Mouse (Mus musculus) MEL (cell line): Measurements from ENCODE around the gene Prkcg. TPM values are rescaled to one million over a fixed set of nuclear protein-coding genes. Genes with fewer than 3 reads are reported as not detected.

ENCODE experiments used
- DNase-seq: peaks from one replicate; pipeline ENCODE4 v3.0.0; 2011; ENCODE audit warnings: low read depth, low spot score
- H3K27ac ChIP-seq: 2 replicates; pipeline ENCODE4 v1.5.1; 2012; ENCODE audit warnings: low read depth, mild to moderate bottlenecking, control low read depth, low read length, moderate library complexity; ENCODE audit not compliant: control insufficient read depth
- H3K27me3 ChIP-seq, 2 experiments: fragments of 150-350 bp in 1 of 2; sonication (generic) in 1 of 2; 2 replicates each; pipeline ENCODE4 v1.6.1; 2012; ENCODE audit warnings: low read length in 2 of 2, mild to moderate bottlenecking in 2 of 2, improper control_type of control experiment in 1 of 2, moderate library complexity in 1 of 2; ENCODE audit not compliant: insufficient read depth in 2 of 2, control insufficient read depth in 1 of 2
- H3K36me3 ChIP-seq, 2 experiments: 2 replicates each; pipeline ENCODE4 v1.6.1; 2012 to 2014; ENCODE audit warnings: low read length in 2 of 2, improper control_type of control experiment in 1 of 2, inconsistent platforms in 1 of 2, mild to moderate bottlenecking in 1 of 2; ENCODE audit not compliant: insufficient read depth in 2 of 2, control insufficient read depth in 1 of 2
- H3K4me1 ChIP-seq, 2 experiments: fragments of 150-350 bp in 1 of 2; sonication (generic) in 1 of 2; 2 replicates each; pipeline ENCODE4 v1.6.1; 2012; ENCODE audit warnings: low read length in 2 of 2, improper control_type of control experiment in 1 of 2, mild to moderate bottlenecking in 1 of 2; ENCODE audit not compliant: insufficient read depth in 2 of 2, control insufficient read depth in 1 of 2
- H3K4me3 ChIP-seq, 2 experiments: fragments of 150-350 bp in 1 of 2; sonication (generic) in 1 of 2; 2 replicates each; pipeline ENCODE4 v1.5.1; 2012; ENCODE audit warnings: low read depth in 2 of 2, low read length in 2 of 2, mild to moderate bottlenecking in 2 of 2, moderate library complexity in 2 of 2, control low read depth in 1 of 2, improper control_type of control experiment in 1 of 2; ENCODE audit not compliant: control insufficient read depth in 1 of 2, insufficient read depth in 1 of 2
- H3K79me2 ChIP-seq: 2 replicates; pipeline ENCODE4 v1.6.1; 2012; ENCODE audit warnings: mild to moderate bottlenecking, low read length, moderate library complexity; ENCODE audit not compliant: control insufficient read depth, poor library complexity, insufficient read depth
- H3K9ac ChIP-seq: 2 replicates; pipeline ENCODE4 v1.6.1; 2012; ENCODE audit warnings: low read depth, mild to moderate bottlenecking, control low read depth, low read length, moderate library complexity; ENCODE audit not compliant: control insufficient read depth, poor library complexity, severe bottlenecking
- H3K9me3 ChIP-seq: fragments of 150-350 bp; sonication (generic); replicated peaks from 2 replicates; pipeline ENCODE4 v1.6.1; 2012; ENCODE audit warnings: mild to moderate bottlenecking, low read length, improper control_type of control experiment, moderate library complexity; ENCODE audit not compliant: insufficient read depth
- CTCF ChIP-seq, 3 experiments: IDR thresholded peaks in 2 of 3; conservative IDR thresholded peaks in 1 of 3; 2 replicates each; pipeline ENCODE4 v1.5.1; 2011 to 2012; ENCODE audit warnings: low read length in 3 of 3, low read depth in 2 of 3, mild to moderate bottlenecking in 2 of 3, improper control_type of control experiment in 1 of 3, inconsistent platforms in 1 of 3, mixed read lengths in 1 of 3, moderate library complexity in 1 of 3; ENCODE audit not compliant: control insufficient read depth in 1 of 3, insufficient read depth in 1 of 3, poor library complexity in 1 of 3, severe bottlenecking in 1 of 3
- E2F4 ChIP-seq: IDR thresholded peaks from 2 replicates; pipeline ENCODE4 v1.6.1; 2011; ENCODE audit warnings: low read depth, low read length, improper control_type of control experiment, borderline replicate concordance
- ELF1 ChIP-seq: IDR thresholded peaks from 2 replicates; pipeline ENCODE4 v1.6.1; 2014; ENCODE audit warnings: low read depth, mild to moderate bottlenecking, inconsistent platforms, low read length, improper control_type of control experiment, moderate library complexity
- EP300 ChIP-seq, 2 experiments: IDR thresholded peaks; 2 replicates each; pipeline ENCODE4 v1.6.1; 2011; ENCODE audit warnings: improper control_type of control experiment in 2 of 2, low read length in 2 of 2, low read depth in 1 of 2, mild to moderate bottlenecking in 1 of 2
- GABPA ChIP-seq: IDR thresholded peaks from 2 replicates; pipeline ENCODE4 v1.6.1; 2012; ENCODE audit warnings: low read depth, mild to moderate bottlenecking, inconsistent platforms, low read length, improper control_type of control experiment, moderate library complexity
- GATA1 ChIP-seq: IDR thresholded peaks from 2 replicates; pipeline ENCODE4 v1.6.1; 2011; ENCODE audit warnings: low read depth, low read length, improper control_type of control experiment
- HCFC1 ChIP-seq: IDR thresholded peaks from 2 replicates; pipeline ENCODE4 v1.6.1; 2012; ENCODE audit warnings: low read depth, mild to moderate bottlenecking, inconsistent platforms, low read length, improper control_type of control experiment, moderate library complexity
- MAFK ChIP-seq: IDR thresholded peaks from 2 replicates; pipeline ENCODE4 v1.6.1; 2011; ENCODE audit warnings: low read depth, mild to moderate bottlenecking, low read length, improper control_type of control experiment, borderline replicate concordance
- MAZ ChIP-seq: IDR thresholded peaks from 2 replicates; pipeline ENCODE4 v1.6.1; 2012; ENCODE audit warnings: low read depth, mild to moderate bottlenecking, inconsistent platforms, low read length, improper control_type of control experiment
- MEF2A ChIP-seq: IDR thresholded peaks from 2 replicates; pipeline ENCODE4 v1.6.1; 2014; ENCODE audit warnings: low read depth, mild to moderate bottlenecking, inconsistent platforms, low read length, improper control_type of control experiment; ENCODE audit not compliant: poor library complexity, insufficient replicate concordance, severe bottlenecking; ENCODE audit errors: extremely low read depth
- MYB ChIP-seq: IDR thresholded peaks from 2 replicates; pipeline ENCODE4 v1.6.1; 2011; ENCODE audit warnings: mild to moderate bottlenecking, low read depth, low read length, improper control_type of control experiment
- MYC ChIP-seq: IDR thresholded peaks from 2 replicates; pipeline ENCODE4 v1.6.1; 2011; ENCODE audit warnings: low read depth, mild to moderate bottlenecking, low read length, improper control_type of control experiment, moderate library complexity
- RAD21 ChIP-seq: IDR thresholded peaks from 2 replicates; pipeline ENCODE4 v1.6.1; 2011; ENCODE audit warnings: mild to moderate bottlenecking, low read depth, low read length, improper control_type of control experiment
- RCOR1 ChIP-seq: IDR thresholded peaks from 2 replicates; pipeline ENCODE4 v1.6.1; 2012; ENCODE audit warnings: low read depth, mild to moderate bottlenecking, inconsistent platforms, low read length, improper control_type of control experiment
- SIN3A ChIP-seq: IDR thresholded peaks from 2 replicates; pipeline ENCODE4 v1.6.1; 2012; ENCODE audit warnings: low read length, improper control_type of control experiment, inconsistent platforms
- TBP ChIP-seq: IDR thresholded peaks from 2 replicates; pipeline ENCODE4 v1.8.0; 2011; ENCODE audit warnings: low read depth, low read length, improper control_type of control experiment
- TCF12 ChIP-seq: IDR thresholded peaks from 2 replicates; pipeline ENCODE4 v1.6.1; 2014; ENCODE audit warnings: low read depth, mild to moderate bottlenecking, inconsistent platforms, low read length, improper control_type of control experiment, moderate library complexity
- UBTF ChIP-seq: IDR thresholded peaks from 2 replicates; pipeline ENCODE4 v1.6.1; 2012; ENCODE audit warnings: low read depth, mild to moderate bottlenecking, inconsistent platforms, low read length, improper control_type of control experiment, moderate library complexity, borderline replicate concordance; ENCODE audit not compliant: insufficient read depth
- ZNF384 ChIP-seq: IDR thresholded peaks from 2 replicates; pipeline ENCODE4 v1.6.1; 2012; ENCODE audit warnings: low read depth, mild to moderate bottlenecking, inconsistent platforms, low read length, improper control_type of control experiment
- polyA plus RNA-seq, 2 experiments: library from polyadenylated mRNA; stranded (reverse) in 1 of 2; unstranded in 1 of 2; fragments of >175 nt in 1 of 2; fragments of >200 nt in 1 of 2; gene quantifications; 2 replicates each; pipeline versions ENCODE4 v1.2.1 to v1.2.4; 2012; ENCODE audit warnings: low replicate concordance in 2 of 2, low read depth in 1 of 2; ENCODE audit not compliant: insufficient read length in 2 of 2, insufficient read depth in 1 of 2, missing spikeins in 1 of 2
- total RNA-seq: library from RNA; depleted of rRNA; stranded (reverse); fragments of 300-350 nt; gene quantifications from 2 replicates; pipeline ENCODE4 v1.2.3, GENCODE M21; 2012

Gene Prkcg
- total and polyA plus RNA-seq, 3 experiments = 0.10 TPM; not detected in 2

- Histone ChIP-seq H3K9me3 (no peaks in the 10 kb centered on the region), H3K4me3 (no peak overlapping the region), H3K36me3 (peaks cover 0 to 24% of the 10 kb centered on the region in 2 experiments; a peak in 2 of 4 replicates), H3K27ac (no peak overlapping the region), H3K27me3 (no peaks in the 10 kb centered on the region), H3K9ac (no peak overlapping the region), H3K79me2 (no peaks in the 10 kb centered on the region; the same call in 1 of the 2 replicates), H3K4me1 (peaks cover 5 to 24% of the 10 kb centered on the region in 2 experiments)
- TF ChIP-seq RAD21 (no peak), MEF2A (no peak), HCFC1 (no peak)
- peak; percentile 85 for DNase-seq
Observed at GRCm38 (mm10) chr7:3292791-3293190, 3.8 kb downstream of the Prkcg start.

- H3K4me3 ChIP-seq = no peak overlapping the region
- H3K27me3 ChIP-seq = no peaks in the 10 kb centered on the region
- H3K4me1 ChIP-seq = peaks cover 1 to 24% of the 10 kb centered on the region in 2 experiments
- peak overlapping the region; percentile 84 for H3K27ac ChIP-seq
- peaks cover 0 to 24% of the 10 kb centered on the region in 2 experiments; a peak in 2 of 4 replicates for H3K36me3 ChIP-seq
- H3K79me2 ChIP-seq = no peaks in the 10 kb centered on the region
- no peaks in the 10 kb centered on the region for H3K9me3 ChIP-seq
- DNase-seq = peak; percentile 32
- no peak for TF ChIP-seq MAFK
- no peak for TF ChIP-seq MYC
- no peak for TF ChIP-seq UBTF
- peak; percentile 74 for TF ChIP-seq TBP
- TF ChIP-seq, all 39 proteins: peak for 1
- no peak overlapping the region for H3K9ac ChIP-seq
Observed at GRCm38 (mm10) chr7:3294794-3295193, 5.8 kb downstream of the Prkcg start.

- Histone ChIP-seq H3K4me1 (peaks cover 0 to 23% of the 10 kb centered on the region in 2 experiments; a peak in 3 of 4 replicates), H3K27ac (peak overlapping the region; percentile 84), H3K27me3 (no peaks in the 10 kb centered on the region), H3K36me3 (peaks cover 0 to 23% of the 10 kb centered on the region in 2 experiments; a peak in 2 of 4 replicates), H3K4me3 (no peak overlapping the region), H3K79me2 (no peaks in the 10 kb centered on the region), H3K9ac (no peak overlapping the region), H3K9me3 (no peaks in the 10 kb centered on the region)
- DNase-seq = peak; percentile 90
- TF ChIP-seq MAZ (0 out of 2 replicates have a peak, but pooled peaks have one; percentile 30), ZNF384 (peak; percentile 97), HCFC1 (peak; percentile 4; the same call in 1 of the 2 replicates), EP300 (IDR thresholded peaks at IDR 0.05; ENCODE audit: low read depth in 1 of 2, low read length in 2 of 2) (peak; percentile 62 to 66), E2F4 (no peak), MYC (0 out of 2 replicates have a peak, but pooled peaks have one; percentile 21), MYB (no peak), CTCF (IDR thresholded peaks at IDR 0.05 in 2 of 3, conservative IDR thresholded peaks at IDR 0.05 in 1 of 3; ENCODE audit: control insufficient read depth in 1 of 3, insufficient read depth in 1 of 3, low read depth in 2 of 3, low read length in 3 of 3, poor library complexity in 1 of 3, severe bottlenecking in 1 of 3) (no peak), MEF2A (no peak), RCOR1 (0 out of 2 replicates have a peak, but pooled peaks have one; percentile 45), TCF12 (peak; percentile 59), SIN3A (0 out of 2 replicates have a peak, but pooled peaks have one; percentile 28), UBTF (no peak), GATA1 (peak; percentile 82), ELF1 (peak; percentile 46), GABPA (no peak)
Observed at GRCm38 (mm10) chr7:3295321-3296110, 6.5 kb downstream of the Prkcg start.
